Mouse (Mus musculus) lung, postnatal 4 days (tissue): ENCODE data around the gene Zranb3.

Experiments used
- DNase-seq, 2 experiments: peaks; one replicate each; pipeline ENCODE4 v3.0.0; 2021

The Zranb3 gene

GRCm38 (mm10) chr1:127942231-127942630 lies 160.6 kb downstream of the Zranb3 start:
- DNase-seq, result no peak

- DNase-seq, result no peak
Observed at GRCm38 (mm10) chr1:127937277-127937676, 165.6 kb downstream of the Zranb3 start.

- DNase-seq, result no peak
Observed at GRCm38 (mm10) chr1:127934322-127934721, 168.5 kb downstream of the Zranb3 start.

GRCm38 (mm10) chr1:127933405-127933804 lies 169.4 kb downstream of the Zranb3 start:
- no peak for DNase-seq

- peak in 1 of 2 experiments; percentile 28 for DNase-seq
Observed at GRCm38 (mm10) chr1:127915802-127916201, 187.0 kb downstream of the Zranb3 start.

GRCm38 (mm10) chr1:127915316-127915715 lies 187.5 kb downstream of the Zranb3 start:
- no peak for DNase-seq

- DNase-seq, result peak in 1 of 2 experiments; percentile 12
Observed at GRCm38 (mm10) chr1:127913116-127913515, 189.7 kb downstream of the Zranb3 start.

GRCm38 (mm10) chr1:127904774-127905385 lies 198.0 kb downstream of the Zranb3 start:
- DNase-seq, result no peak
